Mouse (Mus musculus) small intestine, adult 2 months (tissue): ENCODE measurements around the gene Shbg.

Source experiments
- CTCF ChIP-seq: fragments of 200-500 bp; IDR thresholded peaks from 2 replicates; pipeline ENCODE4 v1.5.1; 2012; ENCODE audit warnings: low read depth, mild to moderate bottlenecking, control low read depth, inconsistent platforms, low read length, moderate library complexity, mixed read lengths; ENCODE audit not compliant: insufficient replicate concordance, insufficient read length; ENCODE audit errors: extremely low read depth
- POLR2A ChIP-seq: fragments of 200-500 bp; IDR thresholded peaks from 2 replicates; pipeline ENCODE4 v1.6.1; 2012; ENCODE audit warnings: low read depth, mild to moderate bottlenecking, control low read depth, inconsistent platforms, low read length, moderate library complexity

- peak; percentile 55 for TF ChIP-seq POLR2A
- peak; percentile 84 for TF ChIP-seq CTCF
Measured at GRCm38 (mm10) chr11:69632284-69633089, 14.8 kb upstream of the Shbg start, which contains the start of gene Fxr2.
